Mouse (Mus musculus) heart, adult 2 months (tissue): ENCODE data around the gene Pgm2l1.

Experiments used
- CTCF ChIP-seq: fragments of 200-600 bp; IDR thresholded peaks from 2 replicates; pipeline ENCODE4 v1.8.1; 2022; ENCODE audit warnings: antibody characterized with exemption, mild to moderate bottlenecking, moderate library complexity
- EP300 ChIP-seq: fragments of 200-500 bp; IDR thresholded peaks from 2 replicates; pipeline ENCODE4 v1.6.1; 2011; ENCODE audit warnings: low read depth, low read length, control low read depth; ENCODE audit not compliant: insufficient read depth

GRCm38 (mm10) chr7:100234264-100234885 is 7.2 kb downstream of the Pgm2l1 start:
- TF ChIP-seq EP300 (no peak), CTCF (peak; percentile 84)
